In the genomic region with DNA sequence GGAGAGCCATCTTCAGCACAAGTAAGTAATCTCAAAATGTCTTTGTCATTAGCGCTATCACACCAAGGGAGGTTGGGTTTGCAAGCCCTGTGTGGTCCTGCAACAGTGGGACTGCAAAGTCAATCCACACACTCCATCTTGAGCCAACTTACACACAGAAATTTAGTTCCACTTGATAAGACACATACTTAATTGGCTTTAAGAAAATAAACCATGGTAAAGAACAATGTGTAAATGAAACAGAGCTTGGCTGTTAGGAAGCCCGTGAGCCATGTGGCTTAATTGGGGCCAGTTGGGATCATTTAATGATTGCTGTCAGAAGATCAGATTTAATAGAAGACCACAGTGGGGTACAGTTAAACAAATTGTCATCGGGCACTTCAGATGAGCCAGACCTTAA, we compare ENCODE assay signal across 15 mouse cellular contexts.
DNase-seq lines count a peak whose midpoint lies in the region; ATAC-seq and TF ChIP-seq lines count a peak whose summit lies in the region.
"Had no signal": no experiment of that assay in that cellular context is flagged by ENCODE, and none has a peak within 500 bp of the region (broad histone marks: within the 10 kb centered on the region; RNA-seq: fewer than 3 reads in every experiment).

No protein-coding gene starts in this region.

- no peaks in the 10 kb centered on the region for H3K9me3 ChIP-seq in forebrain, embryonic 11.5 days (ENCODE audit: control insufficient read depth, low read length)
- H3K9me3 ChIP-seq in forebrain, postnatal 0 days (ENCODE audit: low read length): no peaks in the 10 kb centered on the region
- H3K9me3 ChIP-seq in hindbrain, postnatal 0 days (ENCODE audit: low read length): no peaks in the 10 kb centered on the region

- H3K4me1 ChIP-seq in forebrain, embryonic 11.5 days (replicated peaks; ENCODE audit: control insufficient read depth, insufficient read depth, low read length): 0 out of 2 replicates have a peak, but pooled peaks cover 1% of the 10 kb centered on the region
- H3K4me1 ChIP-seq in forebrain, postnatal 0 days (ENCODE audit: insufficient read depth): no peaks in the 10 kb centered on the region
- H3K4me1 ChIP-seq in hindbrain, postnatal 0 days (ENCODE audit: insufficient read depth, low read length): no peaks in the 10 kb centered on the region

- TF ChIP-seq POLR2A in brain, embryonic 14.5 days (IDR thresholded peaks at IDR 0.05; ENCODE audit: borderline replicate concordance, extremely low read depth, insufficient read depth, insufficient read length, poor library complexity, severe bottlenecking): no peak

- no peak for TF ChIP-seq CTCF in forebrain, postnatal 0 days (IDR thresholded peaks at IDR 0.05; ENCODE audit: low read depth)
- TF ChIP-seq CTCF in layer of hippocampus, adult 2 months (conservative IDR thresholded peaks at IDR 0.05): no peak
- no peak for TF ChIP-seq CTCF in brain, embryonic 14.5 days (IDR thresholded peaks at IDR 0.05; ENCODE audit: borderline replicate concordance, extremely low read depth, insufficient read depth, insufficient read length)
- no peak for TF ChIP-seq CTCF in hindbrain, postnatal 0 days (IDR thresholded peaks at IDR 0.05; ENCODE audit: low read depth)

- no peak for DNase-seq in forebrain, embryonic 11.5 days (ENCODE audit: low spot score)
- no peak for DNase-seq in forebrain, postnatal 0 days
- DNase-seq in layer of hippocampus, adult 2 months (ENCODE audit: low spot score in 2 of 2): no peak
- no peak for DNase-seq in layer of hippocampus, adult 9-10 months (ENCODE audit: low spot score)
- peak; percentile 84 for DNase-seq in brain, embryonic 14.5 days (ENCODE audit: low read depth)
- no peak for DNase-seq in hindbrain, postnatal 0 days (ENCODE audit: low spot score)
- no peak for DNase-seq in left cerebral cortex, adult 9 months (ENCODE audit: low spot score in 2 of 2)
- DNase-seq: adrenal gland, postnatal 36 days; cerebellum, postnatal 14 days; gastrocnemius, postnatal 10 days; layer of hippocampus, adult 9-11 months; lung, postnatal 14 days; thymus, postnatal 25 days had no signal

- no peaks in the 10 kb centered on the region for H3K36me3 ChIP-seq in forebrain, embryonic 11.5 days (ENCODE audit: control insufficient read depth, insufficient read depth, low read length)
- no peaks in the 10 kb centered on the region for H3K36me3 ChIP-seq in forebrain, postnatal 0 days (ENCODE audit: insufficient read depth)
- no peaks in the 10 kb centered on the region for H3K36me3 ChIP-seq in hindbrain, postnatal 0 days (ENCODE audit: insufficient read depth, low read length)

- peak; percentile 70 for ATAC-seq in forebrain, embryonic 11.5 days (replicated peaks; ENCODE audit: low FRiP score)
- ATAC-seq in forebrain, postnatal 0 days: no peak
- ATAC-seq in hindbrain, postnatal 0 days: peak; percentile 52
- no peak for ATAC-seq in erythroid progenitor cell, adult 5-6 weeks (replicated peaks; ENCODE audit: low FRiP score, poor library complexity, severe bottlenecking)
- ATAC-seq: Patski had no signal

- no peak overlapping the region for H3K4me2 ChIP-seq in forebrain, embryonic 11.5 days (ENCODE audit: low read depth, low read length, severe bottlenecking)
- H3K4me2 ChIP-seq in forebrain, postnatal 0 days (ENCODE audit: low read depth): no peak overlapping the region
- no peak overlapping the region for H3K4me2 ChIP-seq in hindbrain, postnatal 0 days (ENCODE audit: low read depth, low read length)

- peaks cover 2% of the 10 kb centered on the region; the same call in 1 of the 2 replicates for H3K27me3 ChIP-seq in forebrain, embryonic 11.5 days (ENCODE audit: control insufficient read depth, insufficient read depth, low read length)
- H3K27me3 ChIP-seq in forebrain, postnatal 0 days (ENCODE audit: insufficient read depth, low read length): no peaks in the 10 kb centered on the region
- H3K27me3 ChIP-seq in hindbrain, postnatal 0 days (ENCODE audit: insufficient read depth, low read length): no peaks in the 10 kb centered on the region

- no peak overlapping the region for H3K27ac ChIP-seq in forebrain, embryonic 11.5 days (ENCODE audit: low read depth, low read length)
- H3K27ac ChIP-seq in forebrain, postnatal 0 days (ENCODE audit: low read depth, low read length): no peak overlapping the region
- H3K27ac ChIP-seq in layer of hippocampus, adult 2 months: peak overlapping the region; percentile 66
- H3K27ac ChIP-seq in hindbrain, postnatal 0 days: no peak overlapping the region

- 49% methylated on average over 3 of the region's 3 CpGs for WGBS in forebrain, embryonic 11.5 days
- WGBS in forebrain, postnatal 0 days: 30% methylated on average over 3 of the region's 3 CpGs
- WGBS in hindbrain, postnatal 0 days: 38% methylated on average over 3 of the region's 3 CpGs

- no peak overlapping the region for H3K9ac ChIP-seq in forebrain, embryonic 11.5 days (ENCODE audit: low read length)
- H3K9ac ChIP-seq in forebrain, postnatal 0 days: no peak overlapping the region
- no peak overlapping the region for H3K9ac ChIP-seq in hindbrain, postnatal 0 days (replicated peaks; ENCODE audit: low read length)

- H3K4me3 ChIP-seq in forebrain, embryonic 11.5 days (ENCODE audit: low read depth, low read length): no peak overlapping the region
- no peak overlapping the region for H3K4me3 ChIP-seq in forebrain, postnatal 0 days (ENCODE audit: low read depth, low read length)
- H3K4me3 ChIP-seq in layer of hippocampus, adult 2 months: no peak overlapping the region
- H3K4me3 ChIP-seq in hindbrain, postnatal 0 days (ENCODE audit: low read length): no peak overlapping the region

Comparison
In these comparisons a context has a peak if more than half of its experiments do, and no peak if none do; other contexts are left out.
1. ATAC-seq: peak in forebrain, embryonic 11.5 days (single experiment) and hindbrain, postnatal 0 days (single experiment); none in forebrain, postnatal 0 days (single experiment) and erythroid progenitor cell, adult 5-6 weeks (single experiment).